Mouse (Mus musculus) ES-E14 (cell line): ENCODE measurements around the gene Hmga1. TPM values are rescaled to one million over a fixed set of nuclear protein-coding genes. Genes with fewer than 3 reads are reported as not detected.

ENCODE experiments used
- DNase-seq: peaks from one replicate; pipeline ENCODE4 v3.0.0-alpha.2; 2013; ENCODE audit warnings: low read depth, low spot score
- H3K27ac ChIP-seq: 2 replicates; pipeline ENCODE4 v1.5.1; 2012; ENCODE audit warnings: low read depth, mild to moderate bottlenecking, low read length, moderate library complexity, mixed read lengths; ENCODE audit not compliant: poor library complexity, insufficient read depth, severe bottlenecking
- H3K36me3 ChIP-seq: 2 replicates; pipeline ENCODE4 v1.6.1; 2012; ENCODE audit warnings: mild to moderate bottlenecking, low read length, moderate library complexity, mixed read lengths; ENCODE audit not compliant: control insufficient read depth, poor library complexity, insufficient read depth, severe bottlenecking
- H3K4me1 ChIP-seq, 2 experiments: fragments of 150-350 bp in 1 of 2; sonication (generic) in 1 of 2; 2 replicates each; pipeline ENCODE4 v1.6.1; 2012; ENCODE audit warnings: low read length in 2 of 2, mild to moderate bottlenecking in 1 of 2, mixed read lengths in 1 of 2; ENCODE audit not compliant: control insufficient read depth in 2 of 2, insufficient read depth in 2 of 2, poor library complexity in 1 of 2
- H3K4me3 ChIP-seq, 2 experiments: fragments of 150-350 bp in 1 of 2; sonication (generic) in 1 of 2; 2 replicates each; pipeline ENCODE4 v1.5.1; 2012; ENCODE audit warnings: low read length in 2 of 2, low read depth in 1 of 2, mild to moderate bottlenecking in 1 of 2, mixed read lengths in 1 of 2; ENCODE audit not compliant: insufficient read depth in 1 of 2, poor library complexity in 1 of 2, severe bottlenecking in 1 of 2
- H3K9ac ChIP-seq: 2 replicates; pipeline ENCODE4 v1.6.1; 2012; ENCODE audit warnings: low read depth, mild to moderate bottlenecking, low read length, mixed read lengths; ENCODE audit not compliant: poor library complexity, insufficient read depth, severe bottlenecking
- H3K9me3 ChIP-seq: fragments of 150-350 bp; sonication (generic); 2 replicates; pipeline ENCODE4 v1.6.1; 2012; ENCODE audit warnings: low read depth, mild to moderate bottlenecking, low read length; ENCODE audit not compliant: control insufficient read depth, insufficient read depth
- CHD2 ChIP-seq: IDR thresholded peaks from 2 replicates; pipeline ENCODE4 v1.6.1; 2014; ENCODE audit warnings: mild to moderate bottlenecking, low read depth, low read length, inconsistent platforms
- HCFC1 ChIP-seq: IDR thresholded peaks from 2 replicates; pipeline ENCODE4 v1.6.1; 2012; ENCODE audit warnings: low read length, inconsistent platforms, borderline replicate concordance; ENCODE audit not compliant: insufficient read depth
- MAFK ChIP-seq: IDR thresholded peaks from 2 replicates; pipeline ENCODE4 v1.6.1; 2014; ENCODE audit warnings: mild to moderate bottlenecking, low read depth, low read length, inconsistent platforms; ENCODE audit not compliant: insufficient read depth
- ZC3H11A ChIP-seq: IDR thresholded peaks from 2 replicates; pipeline ENCODE4 v1.6.1; 2012; ENCODE audit warnings: low read depth, mild to moderate bottlenecking, inconsistent platforms, low read length, borderline replicate concordance
- ZNF384 ChIP-seq: IDR thresholded peaks from 2 replicates; pipeline ENCODE4 v1.6.1; 2012; ENCODE audit warnings: low read depth, low read length, inconsistent platforms
- in situ Hi-C, 2 experiments: fragments of 600-800 bp; cut with MboI; formaldehyde crosslinking; loops; one replicate each; pipeline ENCODE4 v1.15.1; 2025; ENCODE audit warnings: low sequenced_read_pairs in 2 of 2, inconsistent platforms in 1 of 2; ENCODE audit not compliant: unreplicated experiment in 2 of 2
- total RNA-seq: library from RNA; depleted of rRNA; stranded (reverse); fragments of 300-350 nt; gene quantifications from 2 replicates; pipeline ENCODE4 v1.2.3, GENCODE M21; 2012; rRNA removed

Hmga1 gene
- total RNA-seq, 1 experiment, result 175 TPM

- no peak for TF ChIP-seq ZNF384
- no peak for TF ChIP-seq HCFC1
- no peak for TF ChIP-seq MAFK
- TF ChIP-seq ZC3H11A, result no peak
- no peak for TF ChIP-seq CHD2
- Histone ChIP-seq H3K36me3 (peaks cover 3% of the 10 kb centered on the region; the same call in 1 of the 2 replicates), H3K27ac (no peak overlapping the region), H3K9me3 (no peaks in the 10 kb centered on the region), H3K4me3 (no peak overlapping the region), H3K4me1 (peaks cover 4 to 20% of the 10 kb centered on the region in 2 experiments; a peak in 3 of 4 replicates), H3K9ac (no peak overlapping the region)
- in situ Hi-C loops, result no loop called here
- no peak for DNase-seq
Measured at GRCm38 (mm10) chr17:27610679-27611518, 54.6 kb downstream of the Hmga1 start.

- DNase-seq, result no peak
- H3K27ac ChIP-seq, result no peak overlapping the region
- TF ChIP-seq MAFK (no peak), ZC3H11A (no peak), HCFC1 (no peak), CHD2 (no peak), ZNF384 (no peak)
- H3K9me3 ChIP-seq, result no peaks in the 10 kb centered on the region
- no peaks in the 10 kb centered on the region; the same call in 1 of the 2 replicates for H3K36me3 ChIP-seq
- H3K4me3 ChIP-seq, result no peak overlapping the region
- H3K4me1 ChIP-seq, result peaks cover 4 to 20% of the 10 kb centered on the region in 2 experiments; a peak in 3 of 4 replicates
- no peak overlapping the region for H3K9ac ChIP-seq
- in situ Hi-C loops, result no loop called here
Measured at GRCm38 (mm10) chr17:27611519-27611884, 55.2 kb downstream of the Hmga1 start.

GRCm38 (mm10) chr17:27611994-27612393 lies 55.7 kb downstream of the Hmga1 start:
- TF ChIP-seq MAFK (no peak), ZC3H11A (no peak), HCFC1 (no peak), ZNF384 (no peak), CHD2 (no peak)
- Histone ChIP-seq H3K4me1 (peaks cover 4 to 21% of the 10 kb centered on the region in 2 experiments; a peak in 3 of 4 replicates), H3K9ac (0 out of 2 replicates have a peak overlapping the region, but pooled peaks have one; percentile 22), H3K4me3 (no peak overlapping the region), H3K27ac (no peak overlapping the region), H3K9me3 (no peaks in the 10 kb centered on the region), H3K36me3 (no peaks in the 10 kb centered on the region; the same call in 1 of the 2 replicates)
- no peak for DNase-seq
- in situ Hi-C loops, result no loop called here

GRCm38 (mm10) chr17:27613016-27613415 lies 56.7 kb downstream of the Hmga1 start:
- Histone ChIP-seq H3K9me3 (no peaks in the 10 kb centered on the region), H3K36me3 (peaks cover 2% of the 10 kb centered on the region; the same call in 1 of the 2 replicates), H3K27ac (no peak overlapping the region), H3K4me1 (peaks cover 4 to 21% of the 10 kb centered on the region in 2 experiments; a peak in 3 of 4 replicates), H3K9ac (no peak overlapping the region), H3K4me3 (no peak overlapping the region)
- in situ Hi-C loops, result no loop called here
- TF ChIP-seq MAFK (no peak), ZNF384 (no peak), ZC3H11A (no peak), HCFC1 (no peak), CHD2 (no peak)
- DNase-seq, result no peak

Other genes with a start within 250 kb of the Hmga1 start
- 0.49 and 0.74 TPM in 2 replicates for gene Grm4, start 35.1 kb upstream of the Hmga1 start, total RNA-seq
- 6.8 and 9.2 TPM in 2 replicates for gene AI413582, start 9.3 kb downstream of the Hmga1 start, total RNA-seq
- gene Nudt3, start 67.0 kb downstream of the Hmga1 start, total RNA-seq, result 79.9 and 97.9 TPM in 2 replicates
- not detected in 2 replicates for gene RPS10-NUDT3, start 78.7 kb downstream of the Hmga1 start, total RNA-seq
- 1,842 and 2,049 TPM in 2 replicates for gene Rps10, start 80.2 kb downstream of the Hmga1 start, total RNA-seq
- 7.9 and 8.8 TPM in 2 replicates for gene Pacsin1, start 99.0 kb downstream of the Hmga1 start, total RNA-seq
- gene Spdef, start 172.5 kb downstream of the Hmga1 start, total RNA-seq, result 0.53 TPM in 1 of 2 replicates, not detected in the other